Mouse (Mus musculus) forebrain, embryonic 10.5 days (tissue): Measurements from ENCODE around the gene Nxph2. TPM values are rescaled to one million over a fixed set of nuclear protein-coding genes. Genes with fewer than 3 reads are reported as not detected.
"Not testable (repeated sequence)": the region's sequence is repeated elsewhere in the genome, so short reads cannot be mapped to it uniquely, and the experiment has no call there.

Experiments used
- DNase-seq: peaks from one replicate; pipeline ENCODE4 v3.0.0-alpha.2; 2017; ENCODE audit warnings: low spot score; ENCODE audit errors: extremely low spot score
- H3K27ac ChIP-seq: fragments of 300-500 bp; sonication (generic); 2 replicates; pipeline ENCODE4 v1.5.1; 2016; ENCODE audit warnings: mild to moderate bottlenecking
- H3K27me3 ChIP-seq: fragments of 300-500 bp; sonication (generic); 2 replicates; pipeline ENCODE4 v1.6.1; 2016; ENCODE audit warnings: mild to moderate bottlenecking; ENCODE audit not compliant: poor library complexity, severe bottlenecking
- H3K36me3 ChIP-seq: fragments of 300-500 bp; sonication (generic); replicated peaks from 2 replicates; pipeline ENCODE4 v1.6.1; 2016; ENCODE audit warnings: mild to moderate bottlenecking, moderate library complexity
- H3K4me1 ChIP-seq: fragments of 300-500 bp; sonication (generic); 2 replicates; pipeline ENCODE4 v1.6.1; 2016
- H3K4me3 ChIP-seq: fragments of 300-500 bp; sonication (generic); 2 replicates; pipeline ENCODE4 v1.5.1; 2016; ENCODE audit warnings: mild to moderate bottlenecking, moderate library complexity
- H3K9me3 ChIP-seq: fragments of 300-500 bp; sonication (generic); 2 replicates; pipeline ENCODE4 v1.6.1; 2016; ENCODE audit warnings: mild to moderate bottlenecking, moderate library complexity
- WGBS: fragments of 180-500 bp; shearing (Covaris S2); methylation state at CpG from one replicate; pipeline ENCODE4 v1.1.7; 2016; 5-methylcytosine and 5-hydroxymethylcytosine counted together
- polyA plus RNA-seq: library from polyadenylated mRNA; unstranded; fragments of >200 nt; fragmentation: Nextera tagmentation; extraction: Ambion mirVana; gene quantifications from 2 replicates; pipeline ENCODE4 v1.2.1, GENCODE M21; 2016

The Nxph2 gene
- polyA plus RNA-seq: not detected in 2 replicates

GRCm38 (mm10) chr2:23320746-23321585 lies at the start of gene Nxph2:
Nxph2 (plus strand) TSS chr2:23321246.
- Histone ChIP-seq H3K9me3 (no peaks in the 10 kb centered on the region), H3K27me3 (peaks cover 21% of the 10 kb centered on the region), H3K27ac (no peak within 1 kb of the TSS), H3K4me3 (peak within 1 kb of the TSS; percentile 51), H3K4me1 (peaks cover 11% of the 10 kb centered on the region), H3K36me3 (no peaks in the 10 kb centered on the region)
- DNase-seq: peak; percentile 37
- WGBS: 3% methylated on average over 31 of the region's 31 CpGs

GRCm38 (mm10) chr2:23290991-23291390 lies 30.1 kb upstream of the Nxph2 start:
- H3K36me3 ChIP-seq, DNase-seq, H3K27me3 ChIP-seq, H3K4me1 ChIP-seq, H3K4me3 ChIP-seq, H3K27ac ChIP-seq: not testable (repeated sequence)
- H3K9me3 ChIP-seq: peaks cover 15% of the 10 kb centered on the region; the same call in 1 of the 2 replicates
- 60% methylated on average over 19 of the region's 19 CpGs for WGBS

- Histone ChIP-seq H3K9me3 (no peaks in the 10 kb centered on the region), H3K27ac (no peak overlapping the region), H3K4me1 (no peaks in the 10 kb centered on the region), H3K27me3 (no peaks in the 10 kb centered on the region), H3K4me3 (no peak overlapping the region), H3K36me3 (no peaks in the 10 kb centered on the region)
- WGBS: 26% methylated on average over 1 of the region's 1 CpGs
- DNase-seq: no peak
Measured at GRCm38 (mm10) chr2:23314869-23315268, 6.2 kb upstream of the Nxph2 start.

Other genes with a start within 250 kb of the Nxph2 start
- gene Mastl, start 165.2 kb upstream of the Nxph2 start, polyA plus RNA-seq: 19.5 and 20.3 TPM in 2 replicates
- 72.2 and 74.7 TPM in 2 replicates for gene Yme1l1, start 164.9 kb upstream of the Nxph2 start, polyA plus RNA-seq
- not detected in 2 replicates for gene 4931423N10Rik, start 113.8 kb upstream of the Nxph2 start, polyA plus RNA-seq